Mouse (Mus musculus): ENCODE measurements around the gene Naxd.

Naxd gene

GRCm38 (mm10) chr8:11557768-11558629 is 60.7 kb downstream of the Naxd start:
- peak; percentile 99 for DNase-seq

- DNase-seq = no peak
Observed at GRCm38 (mm10) chr8:11559511-11559910, 62.2 kb downstream of the Naxd start.

GRCm38 (mm10) chr8:11560220-11560619 is 62.9 kb downstream of the Naxd start:
- DNase-seq = no peak

GRCm38 (mm10) chr8:11564236-11564635 is 66.9 kb downstream of the Naxd start:
- DNase-seq = no peak

Data from kidney, postnatal 14 days (tissue).